Mouse (Mus musculus): Measurements from ENCODE around the gene Ank. TPM values are rescaled to one million over a fixed set of nuclear protein-coding genes. Genes with fewer than 3 reads are reported as not detected.

Ank gene
- total RNA-seq, 2 experiments from 2014 or later, result 92.7 to 101 TPM

GRCm38 (mm10) chr15:27539745-27540144, 73.3 kb downstream of the Ank start:
- peak; percentile 80 for DNase-seq

- DNase-seq, result no peak
Measured at GRCm38 (mm10) chr15:27545203-27545602, 78.7 kb downstream of the Ank start.

GRCm38 (mm10) chr15:27548110-27548509, 81.6 kb downstream of the Ank start:
- DNase-seq, result no peak

GRCm38 (mm10) chr15:27549071-27549470, 82.6 kb downstream of the Ank start:
- no peak for DNase-seq

- no peak for DNase-seq
Measured at GRCm38 (mm10) chr15:27549878-27550277, 83.4 kb downstream of the Ank start.

GRCm38 (mm10) chr15:27550358-27550992, 84.0 kb downstream of the Ank start:
- no peak for DNase-seq

GRCm38 (mm10) chr15:27551117-27552114, 84.9 kb downstream of the Ank start:
- DNase-seq, result peak; percentile 58

GRCm38 (mm10) chr15:27552129-27552700, 85.7 kb downstream of the Ank start:
- DNase-seq, result no peak

- no peak for DNase-seq
Measured at GRCm38 (mm10) chr15:27553554-27553953, 87.1 kb downstream of the Ank start.

GRCm38 (mm10) chr15:27558456-27559147, 92.1 kb downstream of the Ank start:
- no peak for DNase-seq

GRCm38 (mm10) chr15:27560315-27560714, 93.8 kb downstream of the Ank start:
- DNase-seq, result no peak

- DNase-seq, result no peak
Measured at GRCm38 (mm10) chr15:27564106-27565100, 97.9 kb downstream of the Ank start.

GRCm38 (mm10) chr15:27565626-27566185, 99.2 kb downstream of the Ank start:
- peak; percentile 64 for DNase-seq

- DNase-seq, result no peak
Measured at GRCm38 (mm10) chr15:27567356-27567755, 100.9 kb downstream of the Ank start.

GRCm38 (mm10) chr15:27568371-27568770, 101.9 kb downstream of the Ank start:
- DNase-seq, result no peak

- DNase-seq, result no peak
Measured at GRCm38 (mm10) chr15:27569924-27570323, 103.4 kb downstream of the Ank start.

- DNase-seq, result no peak
Measured at GRCm38 (mm10) chr15:27570385-27570784, 103.9 kb downstream of the Ank start.

GRCm38 (mm10) chr15:27571179-27571578, 104.7 kb downstream of the Ank start:
- peak; percentile 81 for DNase-seq

- DNase-seq, result no peak
Measured at GRCm38 (mm10) chr15:27574992-27575781, 108.7 kb downstream of the Ank start.

GRCm38 (mm10) chr15:27575932-27576331, 109.5 kb downstream of the Ank start:
- no peak for DNase-seq

Measured in gastrocnemius, postnatal 25 days (tissue).